Mouse (Mus musculus) lung, postnatal 0 days (tissue): ENCODE measurements around the gene Bnipl. TPM values are rescaled to one million over a fixed set of nuclear protein-coding genes. Genes with fewer than 3 reads are reported as not detected.

ENCODE experiments used
- ATAC-seq: fragments of 200-750 bp; cut with Nextera tagmentation; 2 replicates; pipeline ENCODE4 v1.8.0; 2017; ENCODE audit warnings: moderate library complexity
- DNase-seq: peaks from one replicate; pipeline ENCODE4 v3.0.0-alpha.2; 2016; ENCODE audit warnings: low spot score
- H3K27ac ChIP-seq: fragments of 300-500 bp; sonication (generic); 2 replicates; pipeline ENCODE4 v1.5.1; 2014; ENCODE audit warnings: antibody characterized with exemption, mild to moderate bottlenecking, low read length, mixed read lengths
- H3K27me3 ChIP-seq: fragments of 300-500 bp; sonication (generic); replicated peaks from 2 replicates; pipeline ENCODE4 v1.6.1; 2014; ENCODE audit warnings: low read length, mixed read lengths; ENCODE audit not compliant: insufficient read depth
- H3K36me3 ChIP-seq: fragments of 300-500 bp; sonication (generic); 2 replicates; pipeline ENCODE4 v1.6.1; 2014; ENCODE audit warnings: low read length, mixed read lengths; ENCODE audit not compliant: insufficient read depth
- H3K4me1 ChIP-seq: fragments of 300-500 bp; sonication (generic); 2 replicates; pipeline ENCODE4 v1.6.1; 2014; ENCODE audit warnings: antibody characterized with exemption, low read depth, low read length, mixed read lengths; ENCODE audit not compliant: insufficient read depth
- H3K4me2 ChIP-seq: fragments of 300-500 bp; sonication (generic); replicated peaks from 2 replicates; pipeline ENCODE4 v1.6.1; 2014; ENCODE audit warnings: low read depth, mild to moderate bottlenecking, low read length, moderate library complexity, mixed read lengths
- H3K4me3 ChIP-seq: fragments of 300-500 bp; sonication (generic); 2 replicates; pipeline ENCODE4 v1.5.1; 2014; ENCODE audit warnings: low read depth, low read length
- H3K9ac ChIP-seq: fragments of 300-500 bp; sonication (generic); replicated peaks from 2 replicates; pipeline ENCODE4 v1.6.1; 2014; ENCODE audit warnings: low read depth, mild to moderate bottlenecking
- H3K9me3 ChIP-seq: fragments of 300-500 bp; sonication (generic); 2 replicates; pipeline ENCODE4 v1.6.1; 2016; ENCODE audit warnings: low read length, mixed read lengths
- CTCF ChIP-seq: IDR thresholded peaks from 2 replicates; pipeline ENCODE4 v1.5.1; 2016; ENCODE audit warnings: antibody characterized with exemption, mild to moderate bottlenecking
- EP300 ChIP-seq: IDR thresholded peaks from 2 replicates; pipeline ENCODE4 v1.6.1; 2016; ENCODE audit warnings: antibody characterized with exemption, mild to moderate bottlenecking, control low read depth
- WGBS: fragments of 180-500 bp; shearing (Covaris S2); extraction: QIAGEN DNeasy Blood & Tissue Kit; methylation state at CpG from one replicate; pipeline ENCODE4 v1.1.7; 2014; 5-methylcytosine and 5-hydroxymethylcytosine counted together
- polyA plus RNA-seq: library from polyadenylated mRNA; unstranded; fragments of >200 nt; fragmentation: Nextera tagmentation; extraction: Ambion mirVana; gene quantifications from 2 replicates; pipeline ENCODE4 v1.2.1, GENCODE M21; 2015

The Bnipl gene
- polyA plus RNA-seq, 1 experiment from 2014 or later = 2.5 TPM

DNA sequence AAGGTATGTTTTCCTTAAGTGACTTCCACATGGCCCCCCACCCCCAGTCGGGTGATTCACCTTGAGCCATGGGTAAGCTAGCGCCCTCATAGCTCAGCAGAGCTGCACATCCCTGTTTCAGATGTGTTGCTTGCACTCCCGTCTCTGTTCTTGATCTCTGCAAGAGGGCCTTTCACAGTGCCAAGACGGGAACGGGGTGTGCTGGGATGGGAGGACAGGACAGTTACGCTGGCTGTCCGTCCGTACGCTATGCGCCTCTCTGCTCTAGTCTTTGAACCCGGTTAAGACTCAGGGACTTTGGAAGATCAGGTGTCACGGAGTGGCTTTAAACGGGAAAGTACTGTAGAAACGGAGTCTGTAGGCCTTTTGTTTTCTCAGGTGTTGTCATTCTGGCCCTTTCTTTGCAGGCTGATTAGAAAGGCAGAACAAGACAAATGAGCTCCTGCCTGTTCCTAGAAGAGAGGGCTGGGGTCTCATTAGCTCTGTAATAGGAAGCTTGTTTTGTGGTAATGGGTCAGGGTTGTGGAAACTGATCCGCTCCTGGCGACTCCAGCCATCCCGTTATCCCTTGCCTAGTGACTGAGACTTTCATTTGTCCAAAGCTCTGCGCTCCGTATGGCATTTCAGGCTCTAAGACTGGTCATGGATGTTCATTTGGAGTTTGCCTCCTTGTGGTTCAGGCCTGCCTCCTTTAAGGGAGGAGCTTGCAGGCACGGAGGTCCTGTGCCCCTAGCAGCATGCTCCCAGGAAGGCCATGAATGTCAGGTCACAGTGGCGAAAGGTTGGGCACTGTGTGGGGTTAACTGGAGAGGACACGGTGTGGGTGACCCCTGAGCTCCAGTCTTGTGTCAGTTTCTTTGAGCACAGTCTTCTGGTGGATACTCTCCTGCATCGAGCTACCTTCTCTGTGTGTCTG lies 15.3 kb downstream of the Bnipl start:
- ATAC-seq = no peak
- peaks cover 32% of the 10 kb centered on the region for H3K36me3 ChIP-seq
- H3K9me3 ChIP-seq = no peaks in the 10 kb centered on the region
- TF ChIP-seq CTCF (no peak), EP300 (no peak)
- no peaks in the 10 kb centered on the region for H3K27me3 ChIP-seq
- 81% methylated on average over 23 of the region's 23 CpGs for WGBS
- no peak for DNase-seq
- H3K27ac ChIP-seq = no peak overlapping the region
- no peak overlapping the region for H3K4me2 ChIP-seq
- H3K9ac ChIP-seq = no peak overlapping the region
- peaks cover 7% of the 10 kb centered on the region; the same call in 1 of the 2 replicates for H3K4me1 ChIP-seq
- no peak overlapping the region for H3K4me3 ChIP-seq

DNA sequence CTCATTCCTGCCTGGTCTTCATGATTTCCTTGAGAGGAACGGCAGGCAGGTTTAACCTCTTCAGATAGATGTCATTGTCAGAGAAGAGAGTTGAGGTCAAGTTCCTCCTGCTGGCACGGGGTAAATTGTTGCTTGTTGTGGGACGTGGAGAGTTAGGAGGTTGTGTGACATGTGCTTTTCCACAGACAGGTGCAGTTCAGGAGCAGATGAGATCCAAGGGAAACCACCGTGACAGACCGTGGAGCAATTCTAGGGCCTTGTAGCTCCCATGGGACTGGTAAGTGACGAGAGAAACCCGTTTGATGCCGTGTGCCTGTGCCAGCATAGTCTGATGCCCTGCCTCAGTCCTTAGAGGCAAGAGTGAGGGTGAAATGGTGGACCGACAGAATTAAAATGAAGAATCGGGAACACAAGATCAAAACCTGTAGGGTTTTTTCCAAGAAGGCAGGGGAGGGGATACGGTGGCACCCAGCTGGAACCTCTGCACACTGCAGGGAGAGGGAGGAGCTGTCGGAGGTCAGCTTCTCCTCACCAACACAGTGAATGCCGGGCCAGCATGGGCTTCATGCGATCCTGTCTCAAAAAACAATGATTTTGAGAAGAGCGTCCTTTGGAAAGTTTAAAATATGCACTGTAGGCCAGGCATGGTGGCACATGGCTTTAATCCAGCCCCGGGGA lies 17.6 kb downstream of the Bnipl start:
- ATAC-seq (no peak), DNase-seq (no peak)
- Histone ChIP-seq H3K4me3 (no peak overlapping the region), H3K4me2 (no peak overlapping the region), H3K27ac (no peak overlapping the region), H3K9me3 (no peaks in the 10 kb centered on the region), H3K4me1 (peaks cover 13% of the 10 kb centered on the region), H3K27me3 (no peaks in the 10 kb centered on the region), H3K36me3 (peaks cover 32% of the 10 kb centered on the region), H3K9ac (no peak overlapping the region)
- 81% methylated on average over 16 of the region's 16 CpGs for WGBS
- TF ChIP-seq EP300 (no peak), CTCF (no peak)

DNA sequence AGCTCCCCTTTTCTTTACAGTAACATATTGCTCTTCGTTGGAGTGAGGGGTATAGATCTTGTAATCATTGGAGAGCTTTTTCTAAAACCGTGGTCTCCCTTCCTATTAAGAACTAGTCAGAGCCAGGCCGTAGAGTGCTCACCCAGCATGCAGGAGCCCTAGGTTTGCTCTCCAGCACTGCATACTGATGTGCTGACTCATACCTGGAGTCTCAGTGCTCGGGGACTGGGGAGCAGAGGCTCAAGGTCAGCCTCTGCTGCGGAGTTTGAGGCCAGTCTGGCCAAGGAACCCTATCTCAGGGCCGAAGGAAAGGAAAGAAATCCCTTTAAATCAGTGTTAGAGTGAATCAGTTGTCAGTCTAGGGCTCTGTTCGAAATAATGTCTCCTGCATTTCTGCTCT lies 18.2 kb downstream of the Bnipl start:
- ATAC-seq = no peak
- Histone ChIP-seq H3K4me3 (no peak overlapping the region), H3K27me3 (no peaks in the 10 kb centered on the region), H3K36me3 (peaks cover 32% of the 10 kb centered on the region), H3K27ac (no peak overlapping the region; the same call in 1 of the 2 replicates), H3K4me1 (peaks cover 13% of the 10 kb centered on the region), H3K4me2 (no peak overlapping the region), H3K9ac (no peak overlapping the region), H3K9me3 (no peaks in the 10 kb centered on the region)
- DNase-seq = peak; percentile 65
- no peak for TF ChIP-seq CTCF
- TF ChIP-seq EP300 = no peak
- WGBS = 64% methylated on average over 7 of the region's 7 CpGs

DNA sequence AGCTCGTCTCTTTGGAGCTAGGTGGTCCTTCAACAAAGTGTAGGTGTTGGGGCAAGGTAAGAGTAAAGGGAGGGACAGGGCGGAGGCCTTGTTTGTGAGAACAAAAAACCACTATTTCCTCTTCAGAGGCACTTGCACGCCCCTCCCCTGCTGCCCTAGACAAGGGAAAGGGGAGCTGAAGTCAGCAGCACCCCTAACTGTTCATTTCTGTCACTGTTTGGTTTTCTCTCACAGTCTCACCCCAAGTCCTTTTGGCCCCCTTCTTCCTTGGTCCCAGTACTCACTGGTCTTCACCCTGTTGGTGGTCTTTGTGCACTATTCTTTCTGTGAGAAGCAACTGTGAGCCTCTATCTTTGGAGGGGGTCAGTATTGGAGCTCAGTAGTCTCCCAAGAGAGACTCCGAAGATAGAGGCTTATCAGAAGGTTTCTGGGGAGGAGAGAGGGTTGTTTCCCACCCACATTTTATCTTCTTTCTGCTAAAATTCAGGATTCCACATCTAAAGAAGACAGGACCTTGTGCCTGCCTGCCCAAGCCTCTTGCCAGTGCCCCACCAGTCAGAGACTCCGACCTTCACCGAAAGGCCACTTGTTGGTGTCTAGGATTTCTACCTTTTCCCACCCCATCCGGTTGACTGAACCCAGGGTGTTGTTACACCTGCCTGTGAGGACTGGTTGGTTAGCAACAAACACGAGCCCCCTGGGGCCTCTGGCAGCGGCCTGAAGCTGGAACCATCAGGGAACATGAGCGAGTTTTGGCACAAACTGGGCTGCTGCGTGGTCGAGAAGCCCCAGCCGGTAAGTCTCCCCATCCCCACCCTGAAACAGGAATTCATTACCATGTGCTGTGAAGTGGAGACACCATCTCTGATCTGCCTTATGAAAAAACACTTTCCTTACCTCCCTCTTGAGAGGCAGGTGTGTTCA lies 19.4 kb downstream of the Bnipl start, which contains the start of gene Mllt11:
TSS of gene Mllt11 (minus strand) at position 874 of the 924 bp plus-strand sequence.
- peaks cover 32% of the 10 kb centered on the region for H3K36me3 ChIP-seq
- H3K27me3 ChIP-seq = no peaks in the 10 kb centered on the region
- H3K9me3 ChIP-seq = no peaks in the 10 kb centered on the region
- H3K27ac ChIP-seq = peak within 1 kb of the TSS; percentile 96
- ATAC-seq = no peak
- WGBS = 66% methylated on average over 13 of the region's 13 CpGs
- no peak for TF ChIP-seq EP300
- no peak for TF ChIP-seq CTCF
- H3K9ac ChIP-seq = peak within 1 kb of the TSS; percentile 13; the same call in 1 of the 2 replicates
- H3K4me2 ChIP-seq = peak within 1 kb of the TSS; percentile 73
- DNase-seq = peak; percentile 49
- peak within 1 kb of the TSS; percentile 94 for H3K4me3 ChIP-seq
- H3K4me1 ChIP-seq = peaks cover 13% of the 10 kb centered on the region

- peak; percentile 57 for DNase-seq
- Histone ChIP-seq H3K4me3 (peak overlapping the region; percentile 94), H3K36me3 (peaks cover 27% of the 10 kb centered on the region), H3K27ac (peak overlapping the region; percentile 96), H3K4me2 (peak overlapping the region; percentile 73), H3K4me1 (peaks cover 13% of the 10 kb centered on the region), H3K9me3 (no peaks in the 10 kb centered on the region), H3K27me3 (no peaks in the 10 kb centered on the region), H3K9ac (peak overlapping the region; percentile 50)
- no peak for TF ChIP-seq CTCF
- TF ChIP-seq EP300 = no peak
- ATAC-seq = no peak
- 39% methylated on average over 8 of the region's 8 CpGs for WGBS
Observed at GRCm38 (mm10) chr3:95230495-95231297, 20.3 kb downstream of the Bnipl start.
